Mouse (Mus musculus): ENCODE results near the gene Prdx2.

Gene Prdx2

DNA sequence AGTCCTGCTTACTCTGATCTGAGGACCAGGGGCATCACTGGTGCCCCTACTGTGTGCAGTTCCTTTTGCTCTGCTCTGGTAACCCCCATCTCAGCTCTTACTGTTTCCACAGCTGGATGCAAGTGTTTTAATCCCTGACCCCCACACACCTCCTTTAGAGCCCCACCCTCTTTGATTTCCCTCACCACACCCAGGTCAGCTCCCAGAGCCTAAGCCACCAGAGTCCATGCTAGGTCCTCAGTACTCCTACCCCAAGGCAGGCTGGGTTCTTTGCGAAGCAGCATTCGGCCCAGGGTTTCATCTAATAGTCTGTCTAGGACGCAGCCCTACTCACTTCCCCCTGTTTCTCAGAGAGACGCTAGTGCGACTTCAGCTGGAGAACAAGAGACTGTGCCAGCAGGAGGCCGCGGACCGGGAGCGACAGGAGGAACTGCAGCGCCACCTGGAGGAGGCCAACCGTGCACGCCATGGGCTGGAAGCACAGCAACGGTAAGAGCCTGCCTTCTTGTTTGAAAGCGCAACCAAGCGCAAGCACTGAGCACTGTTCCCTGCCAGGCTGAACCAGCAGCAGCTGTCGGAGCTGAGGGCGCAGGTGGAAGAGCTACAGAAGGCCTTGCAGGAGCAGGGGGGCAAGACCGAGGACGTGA lies 28.4 kb downstream of the Prdx2 start:
- DNase-seq (ENCODE audit: low spot score) = peak; percentile 92

GRCm38 (mm10) chr8:85007686-85008085 lies 38.3 kb downstream of the Prdx2 start:
- DNase-seq (ENCODE audit: low spot score) = peak; percentile 28

DNA sequence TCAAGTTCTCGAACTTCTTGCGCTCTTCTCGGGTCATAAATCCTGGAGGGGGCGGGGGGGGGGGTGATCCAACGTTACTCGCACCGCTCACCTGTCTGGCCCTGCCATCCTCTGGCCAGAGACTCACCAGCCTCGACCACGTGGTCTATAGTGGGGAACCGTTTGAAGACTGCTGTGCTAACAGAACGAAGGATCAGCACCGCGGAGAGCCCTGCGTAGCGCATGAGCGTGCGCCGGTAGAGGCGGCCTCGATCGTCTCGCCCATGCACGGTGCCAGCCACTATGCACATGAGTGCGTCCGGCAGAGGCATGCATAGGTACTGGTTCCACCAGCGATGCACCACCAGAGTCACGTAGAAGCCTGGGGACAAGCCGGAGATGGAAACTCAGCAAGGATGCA lies 41.9 kb downstream of the Prdx2 start:
- DNase-seq (ENCODE audit: low spot score) = no peak

GRCm38 (mm10) chr8:85013230-85013840 lies 43.9 kb downstream of the Prdx2 start:
- DNase-seq (ENCODE audit: low spot score) = peak; percentile 82

DNA sequence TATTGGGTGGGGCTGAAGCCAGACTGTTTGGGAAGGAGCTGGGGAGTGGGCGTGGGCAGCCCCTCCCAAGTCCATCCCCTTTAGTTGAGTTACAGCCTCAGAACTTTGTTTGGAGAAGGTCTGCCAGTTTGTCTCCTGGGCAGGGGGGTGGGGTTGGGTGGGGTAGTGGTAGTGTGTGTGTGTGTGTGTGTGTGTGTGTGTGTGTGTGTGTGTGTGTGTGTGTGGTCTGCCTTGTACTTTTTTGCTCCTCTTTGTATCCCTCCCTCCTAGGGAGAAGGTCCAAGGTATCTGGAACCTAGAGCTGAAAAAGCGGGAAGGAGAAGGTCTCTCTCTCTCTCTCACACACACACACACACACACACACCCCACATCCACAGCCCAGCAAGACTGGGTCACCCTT lies 45.0 kb downstream of the Prdx2 start, which contains the start of gene Best2:
Gene Best2 (minus strand): TSS at position 101 of the 400 bp plus-strand sequence.
- no peak for DNase-seq (ENCODE audit: low spot score)

- no peak for DNase-seq (ENCODE audit: low spot score)
Observed at GRCm38 (mm10) chr8:85016724-85017123, 47.3 kb downstream of the Prdx2 start.

- no peak for DNase-seq (ENCODE audit: low spot score)
Observed at GRCm38 (mm10) chr8:85017209-85017608, 47.8 kb downstream of the Prdx2 start.

- no peak for DNase-seq (ENCODE audit: low spot score)
Observed at GRCm38 (mm10) chr8:85021514-85022055, 52.2 kb downstream of the Prdx2 start.

- DNase-seq (ENCODE audit: low spot score) = no peak
Observed at GRCm38 (mm10) chr8:85023846-85024245, 54.5 kb downstream of the Prdx2 start.

Measured in lung, postnatal 25 days (tissue).